Mouse (Mus musculus) small intestine, adult 2 months (tissue): ENCODE results near the gene Gtpbp8.

Source experiments
- CTCF ChIP-seq: fragments of 200-500 bp; IDR thresholded peaks from 2 replicates; pipeline ENCODE4 v1.5.1; 2012; ENCODE audit warnings: low read depth, mild to moderate bottlenecking, control low read depth, inconsistent platforms, low read length, moderate library complexity, mixed read lengths; ENCODE audit not compliant: insufficient replicate concordance, insufficient read length; ENCODE audit errors: extremely low read depth
- POLR2A ChIP-seq: fragments of 200-500 bp; IDR thresholded peaks from 2 replicates; pipeline ENCODE4 v1.6.1; 2012; ENCODE audit warnings: low read depth, mild to moderate bottlenecking, control low read depth, inconsistent platforms, low read length, moderate library complexity

- no peak for TF ChIP-seq CTCF
- TF ChIP-seq POLR2A, result no peak
These were observed 53.6 kb downstream of the Gtpbp8 start for GRCm38 (mm10) chr16:44692541-44692940.
